Mouse (Mus musculus) heart, postnatal 25 days (tissue): ENCODE measurements around the gene Brd9. TPM values are rescaled to one million over a fixed set of nuclear protein-coding genes. Genes with fewer than 3 reads are reported as not detected.

Source experiments
- DNase-seq: peaks from one replicate; pipeline ENCODE4 v3.0.0; 2022; ENCODE audit warnings: low spot score
- intact Hi-C: fragments of 180-260 bp; cut with DNase I; formaldehyde crosslinking; loops from one replicate; pipeline ENCODE4 v1.15.1; 2025
- total RNA-seq, 2 experiments: library from RNA; stranded (reverse); gene quantifications; 2 replicates each; pipeline ENCODE4 v1.2.3; 2021

The Brd9 gene
- total RNA-seq, result 10 to 100 TPM; 22.9 to 23.9 TPM

- intact Hi-C loops, result no loop called here
- DNase-seq, result peak; percentile 82
These were observed at the start of gene Brd9, which contains the start of gene Trip13 for GRCm38 (mm10) chr13:73937321-73938176. Gene Brd9 (plus strand): TSS chr13:73937811. Gene Trip13 (minus strand): TSS chr13:73937784.

- intact Hi-C loops, result no loop called here
- no peak for DNase-seq
These were observed 45.0 kb upstream of the Brd9 start for GRCm38 (mm10) chr13:73892493-73893178.

- no peak for DNase-seq
- intact Hi-C loops, result no loop called here
These were observed 40.0 kb upstream of the Brd9 start for GRCm38 (mm10) chr13:73897561-73897960.

- intact Hi-C loops, result loop anchor here (1.0 to 5.0 kb wide), 3 partner anchors 76 to 390 kb away; no protein-coding TSS in a partner anchor
- DNase-seq, result no peak
These were observed 30.5 kb upstream of the Brd9 start for GRCm38 (mm10) chr13:73907136-73907535.

- no peak for DNase-seq
- intact Hi-C loops, result loop anchor here (1.0 to 5.0 kb wide), 3 partner anchors 77 to 391 kb away; no protein-coding TSS in a partner anchor
These were observed 29.8 kb upstream of the Brd9 start for GRCm38 (mm10) chr13:73907683-73908412.

- DNase-seq, result no peak
- intact Hi-C loops, result no loop called here
These were observed 24.5 kb upstream of the Brd9 start for GRCm38 (mm10) chr13:73913066-73913465.

GRCm38 (mm10) chr13:73932201-73932600, 5.4 kb upstream of the Brd9 start:
- intact Hi-C loops, result no loop called here
- no peak for DNase-seq

- intact Hi-C loops, result no loop called here
- no peak for DNase-seq
These were observed 682 bp upstream of the Brd9 start for GRCm38 (mm10) chr13:73936938-73937320.

- no peak for DNase-seq
- intact Hi-C loops, result no loop called here
These were observed 558 bp downstream of the Brd9 start for GRCm38 (mm10) chr13:73938177-73938560.

GRCm38 (mm10) chr13:73939101-73939500, 1.5 kb downstream of the Brd9 start:
- intact Hi-C loops, result no loop called here
- no peak for DNase-seq

GRCm38 (mm10) chr13:73944606-73945005, 7.0 kb downstream of the Brd9 start:
- DNase-seq, result no peak
- intact Hi-C loops, result no loop called here

- no peak for DNase-seq
- intact Hi-C loops, result no loop called here
These were observed 16.0 kb downstream of the Brd9 start for GRCm38 (mm10) chr13:73953551-73954130.

- no peak for DNase-seq
- intact Hi-C loops, result no loop called here
These were observed 17.1 kb downstream of the Brd9 start for GRCm38 (mm10) chr13:73954666-73955065.

- no peak for DNase-seq
- intact Hi-C loops, result no loop called here
These were observed 17.9 kb downstream of the Brd9 start for GRCm38 (mm10) chr13:73955531-73955930.

- intact Hi-C loops, result no loop called here
- no peak for DNase-seq
These were observed 22.6 kb downstream of the Brd9 start for GRCm38 (mm10) chr13:73960117-73960652.

- intact Hi-C loops, result no loop called here
- DNase-seq, result no peak
These were observed 23.6 kb downstream of the Brd9 start for GRCm38 (mm10) chr13:73961177-73961576.

- intact Hi-C loops, result no loop called here
- DNase-seq, result no peak
These were observed 25.9 kb downstream of the Brd9 start, which contains the start of gene Zdhhc11 for GRCm38 (mm10) chr13:73963551-73963950. Gene Zdhhc11 (plus strand): TSS chr13:73963851.

GRCm38 (mm10) chr13:73970545-73971448, 33.2 kb downstream of the Brd9 start:
- peak; percentile 90 for DNase-seq
- intact Hi-C loops, result loop anchor here (1.0 kb wide), 2 partner anchors 39 to 56 kb away; partner anchors contain the start of gene Tppp

- intact Hi-C loops, result no loop called here
These were observed 36.9 kb downstream of the Brd9 start for GRCm38 (mm10) chr13:73974523-73974922.

More at GRCm38 (mm10) chr13:73974523-73974922, 36.9 kb downstream of the Brd9 start:
- DNase-seq, result no peak
